Mouse (Mus musculus): ENCODE results near the gene Sfta2.

Sfta2 gene

GRCm38 (mm10) chr17:35681986-35682385 lies 80.6 kb downstream of the Sfta2 start:
- DNase-seq: no peak

- DNase-seq: no peak
Measured at GRCm38 (mm10) chr17:35685061-35685460, 83.7 kb downstream of the Sfta2 start.

- peak; percentile 50 for DNase-seq
Measured at GRCm38 (mm10) chr17:35688347-35689175, 87.2 kb downstream of the Sfta2 start.

GRCm38 (mm10) chr17:35689936-35690645 lies 88.7 kb downstream of the Sfta2 start:
- no peak for DNase-seq

GRCm38 (mm10) chr17:35691811-35692210 lies 90.5 kb downstream of the Sfta2 start:
- no peak for DNase-seq

- DNase-seq: no peak
Measured at GRCm38 (mm10) chr17:35692368-35692767, 91.0 kb downstream of the Sfta2 start.

GRCm38 (mm10) chr17:35693906-35694305 lies 92.6 kb downstream of the Sfta2 start:
- no peak for DNase-seq

- DNase-seq: peak; percentile 50
Measured at GRCm38 (mm10) chr17:35695289-35695688, 93.9 kb downstream of the Sfta2 start.

GRCm38 (mm10) chr17:35696691-35697090 lies 95.3 kb downstream of the Sfta2 start:
- no peak for DNase-seq

- DNase-seq: no peak
Measured at GRCm38 (mm10) chr17:35697429-35697758, 96.0 kb downstream of the Sfta2 start.

GRCm38 (mm10) chr17:35697759-35698500 lies 96.6 kb downstream of the Sfta2 start:
- no peak for DNase-seq

- no peak for DNase-seq
Measured at GRCm38 (mm10) chr17:35698501-35698883, 97.1 kb downstream of the Sfta2 start.

GRCm38 (mm10) chr17:35699919-35700318 lies 98.6 kb downstream of the Sfta2 start:
- peak; percentile 22 for DNase-seq

Measured in thymus, postnatal 25 days (tissue).